Mouse (Mus musculus) ES-E14 (cell line): ENCODE data around the gene Edem2.

ENCODE experiments used
- CHD2 ChIP-seq: IDR thresholded peaks from 2 replicates; pipeline ENCODE4 v1.6.1; 2014; ENCODE audit warnings: mild to moderate bottlenecking, low read depth, low read length, inconsistent platforms
- HCFC1 ChIP-seq: IDR thresholded peaks from 2 replicates; pipeline ENCODE4 v1.6.1; 2012; ENCODE audit warnings: low read length, inconsistent platforms, borderline replicate concordance; ENCODE audit not compliant: insufficient read depth
- MAFK ChIP-seq: IDR thresholded peaks from 2 replicates; pipeline ENCODE4 v1.6.1; 2014; ENCODE audit warnings: mild to moderate bottlenecking, low read depth, low read length, inconsistent platforms; ENCODE audit not compliant: insufficient read depth
- ZC3H11A ChIP-seq: IDR thresholded peaks from 2 replicates; pipeline ENCODE4 v1.6.1; 2012; ENCODE audit warnings: low read depth, mild to moderate bottlenecking, inconsistent platforms, low read length, borderline replicate concordance
- ZNF384 ChIP-seq: IDR thresholded peaks from 2 replicates; pipeline ENCODE4 v1.6.1; 2012; ENCODE audit warnings: low read depth, low read length, inconsistent platforms

GRCm38 (mm10) chr2:155673546-155673945 is 55.7 kb downstream of the Edem2 start:
- TF ChIP-seq CHD2 (no peak), ZC3H11A (no peak; the same call in 1 of the 2 replicates), MAFK (no peak), ZNF384 (no peak), HCFC1 (no peak)
